14 mouse cellular contexts compared by ENCODE assay signal in the genomic region with DNA sequence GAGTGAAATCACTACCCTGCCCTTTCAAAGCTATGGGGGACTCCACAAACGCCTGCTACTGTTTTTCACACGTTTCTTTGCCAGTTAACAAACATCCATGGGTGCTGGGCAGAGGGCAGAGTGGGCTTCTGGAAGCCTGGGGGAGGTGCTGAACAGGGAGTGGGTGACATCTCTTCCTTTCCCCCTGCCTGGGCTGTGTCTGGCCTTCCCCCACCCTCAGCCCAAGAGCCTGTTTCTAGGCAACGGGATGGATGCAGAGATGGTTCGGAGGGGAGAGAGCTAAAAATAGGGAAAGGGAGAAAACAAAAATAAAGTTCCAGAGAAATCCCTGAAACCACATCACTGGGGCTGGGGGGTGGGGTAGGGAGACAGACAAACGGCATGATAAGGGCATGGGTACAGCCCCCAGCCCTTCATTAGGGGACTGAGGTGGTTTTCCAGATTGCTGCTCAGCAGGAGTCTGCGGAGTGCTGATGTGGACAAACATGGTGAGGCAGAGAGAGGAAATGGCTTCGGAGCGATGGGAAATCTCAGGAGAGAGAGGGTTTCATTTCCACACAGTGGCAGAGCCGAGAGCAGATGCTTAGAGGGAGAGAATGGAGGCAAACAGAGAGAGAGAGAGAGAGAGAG. TPM values are rescaled to one million over a fixed set of nuclear protein-coding genes. Genes with fewer than 3 reads are reported as not detected.
DNase-seq lines count a peak whose midpoint lies in the region; ATAC-seq lines count a peak whose summit lies in the region.
"Had no signal": no experiment of that assay in that cellular context is flagged by ENCODE, and none has a peak within 500 bp of the region (broad histone marks: within the 10 kb centered on the region; RNA-seq: fewer than 3 reads in every experiment).

No protein-coding gene starts in this region.

- H3K9me3 ChIP-seq in hindbrain, embryonic 13.5 days, result no peaks in the 10 kb centered on the region
- H3K9me3 ChIP-seq in hindbrain, embryonic 10.5 days, result no peaks in the 10 kb centered on the region
- H3K9me3 ChIP-seq in forebrain, embryonic 16.5 days (ENCODE audit: control insufficient read depth, low read length), result no peaks in the 10 kb centered on the region
- no peaks in the 10 kb centered on the region for H3K9me3 ChIP-seq in midbrain, embryonic 15.5 days
- H3K9me3 ChIP-seq: heart, embryonic 12.5 days had no signal

- peak overlapping the region; percentile 32 for H3K4me2 ChIP-seq in hindbrain, embryonic 13.5 days
- H3K4me2 ChIP-seq in forebrain, embryonic 16.5 days (ENCODE audit: low read length), result peak overlapping the region; percentile 41
- peak overlapping the region; percentile 19; the same call in 1 of the 2 replicates for H3K4me2 ChIP-seq in midbrain, embryonic 15.5 days
- H3K4me2 ChIP-seq: heart, embryonic 12.5 days had no signal

- ATAC-seq in hindbrain, embryonic 13.5 days (ENCODE audit: low FRiP score), result no peak
- ATAC-seq in forebrain, embryonic 16.5 days, result no peak
- no peak for ATAC-seq in midbrain, embryonic 15.5 days (replicated peaks)
- ATAC-seq: Patski had no signal

- 22% methylated on average over 9 of the region's 9 CpGs for WGBS in hindbrain, embryonic 13.5 days
- 34% methylated on average over 9 of the region's 9 CpGs for WGBS in hindbrain, embryonic 10.5 days
- WGBS in forebrain, embryonic 16.5 days, result 14% methylated on average over 9 of the region's 9 CpGs
- WGBS in midbrain, embryonic 15.5 days, result 11% methylated on average over 9 of the region's 9 CpGs

- peaks cover 72% of the 10 kb centered on the region for H3K4me1 ChIP-seq in hindbrain, embryonic 13.5 days (replicated peaks)
- peaks cover 42% of the 10 kb centered on the region for H3K4me1 ChIP-seq in hindbrain, embryonic 10.5 days (replicated peaks)
- peaks cover 70% of the 10 kb centered on the region for H3K4me1 ChIP-seq in forebrain, embryonic 16.5 days (replicated peaks; ENCODE audit: control insufficient read depth, insufficient read depth, low read length)
- H3K4me1 ChIP-seq in midbrain, embryonic 15.5 days, result peaks cover 68% of the 10 kb centered on the region

- no peak for DNase-seq in hindbrain, embryonic 10.5 days (ENCODE audit: low spot score)
- peak; percentile 59 to 70 for DNase-seq in cerebellum, postnatal 14 days
- DNase-seq in urinary bladder, adult 18-20 months (ENCODE audit: low spot score in 2 of 2), result no peak
- DNase-seq in kidney, adult 18-20 months, result no peak
- DNase-seq: adrenal gland, postnatal 10 days; kidney, postnatal 14 days; thymus, postnatal 4 days had no signal

- peak overlapping the region; percentile 74 for H3K27ac ChIP-seq in hindbrain, embryonic 13.5 days
- H3K27ac ChIP-seq in hindbrain, embryonic 10.5 days, result no peak overlapping the region; the same call in 1 of the 2 replicates
- peak overlapping the region; percentile 75 for H3K27ac ChIP-seq in forebrain, embryonic 16.5 days (ENCODE audit: low read length)
- H3K27ac ChIP-seq in midbrain, embryonic 15.5 days, result peak overlapping the region; percentile 59

- H3K36me3 ChIP-seq in hindbrain, embryonic 13.5 days, result no peaks in the 10 kb centered on the region
- H3K36me3 ChIP-seq in hindbrain, embryonic 10.5 days, result no peaks in the 10 kb centered on the region
- no peaks in the 10 kb centered on the region for H3K36me3 ChIP-seq in forebrain, embryonic 16.5 days (ENCODE audit: control insufficient read depth, insufficient read depth)
- H3K36me3 ChIP-seq in midbrain, embryonic 15.5 days (replicated peaks), result no peaks in the 10 kb centered on the region
- H3K36me3 ChIP-seq: heart, embryonic 12.5 days had no signal

- H3K9ac ChIP-seq in hindbrain, embryonic 13.5 days, result peak overlapping the region; percentile 49; the same call in 1 of the 2 replicates
- H3K9ac ChIP-seq in forebrain, embryonic 16.5 days (replicated peaks; ENCODE audit: low read depth, low read length), result no peak overlapping the region
- H3K9ac ChIP-seq in midbrain, embryonic 15.5 days, result no peak overlapping the region
- H3K9ac ChIP-seq: heart, embryonic 12.5 days had no signal

- peaks cover 23% of the 10 kb centered on the region for H3K27me3 ChIP-seq in hindbrain, embryonic 13.5 days
- peaks cover 85% of the 10 kb centered on the region for H3K27me3 ChIP-seq in hindbrain, embryonic 10.5 days (ENCODE audit: insufficient read depth, poor library complexity, severe bottlenecking)
- 0 out of 2 replicates have a peak, but pooled peaks cover 3% of the 10 kb centered on the region for H3K27me3 ChIP-seq in forebrain, embryonic 16.5 days (replicated peaks; ENCODE audit: control insufficient read depth, insufficient read depth, low read length)
- H3K27me3 ChIP-seq in midbrain, embryonic 15.5 days (replicated peaks), result peaks cover 11% of the 10 kb centered on the region; the same call in 1 of the 2 replicates

- no peak overlapping the region for H3K4me3 ChIP-seq in hindbrain, embryonic 13.5 days
- H3K4me3 ChIP-seq in hindbrain, embryonic 10.5 days, result no peak overlapping the region
- H3K4me3 ChIP-seq in forebrain, embryonic 16.5 days (replicated peaks; ENCODE audit: low read length), result no peak overlapping the region
- H3K4me3 ChIP-seq in midbrain, embryonic 15.5 days, result no peak overlapping the region; the same call in 1 of the 2 replicates
- H3K4me3 ChIP-seq: heart, embryonic 12.5 days had no signal

RNA-seq across cellular contexts. Expression of gene Gprin1, which starts 5.6 kb away (rescaled TPM):
- 6.5 and 6.9 TPM in 2 replicates for polyA plus RNA-seq in hindbrain, embryonic 13.5 days (2015; fragmentation: Nextera tagmentation; extraction: Ambion mirVana)
- polyA plus RNA-seq in hindbrain, embryonic 10.5 days (2016; fragmentation: Nextera tagmentation; extraction: Ambion mirVana), result 1.2 and 2.5 TPM in 2 replicates
- 6.2 and 7.1 TPM in 2 replicates for polyA plus RNA-seq in forebrain, embryonic 16.5 days (2015; fragmentation: Nextera tagmentation; extraction: Ambion mirVana)
- 26.0 and 32.7 TPM in 2 replicates for polyA plus RNA-seq in midbrain, embryonic 15.5 days (2015; fragmentation: Nextera tagmentation; extraction: Ambion mirVana)
- polyA plus RNA-seq: liver, adult 2 months had no signal

RNA-seq across cellular contexts. Expression of gene Sncb, which starts 11.1 kb away (rescaled TPM):
- 18.7 and 20.8 TPM in 2 replicates for polyA plus RNA-seq in hindbrain, embryonic 13.5 days (2015; fragmentation: Nextera tagmentation; extraction: Ambion mirVana)
- polyA plus RNA-seq in hindbrain, embryonic 10.5 days (2016; fragmentation: Nextera tagmentation; extraction: Ambion mirVana), result 2.3 and 2.4 TPM in 2 replicates
- polyA plus RNA-seq in forebrain, embryonic 16.5 days (2015; fragmentation: Nextera tagmentation; extraction: Ambion mirVana), result 27.1 and 37.0 TPM in 2 replicates
- polyA plus RNA-seq in midbrain, embryonic 15.5 days (2015; fragmentation: Nextera tagmentation; extraction: Ambion mirVana), result 56.0 and 56.4 TPM in 2 replicates
- polyA plus RNA-seq: liver, adult 2 months; lung, embryonic 16.5 days; Patski had no signal

RNA-seq across cellular contexts. Expression of gene Eif4e1b, which starts 28.5 kb away (rescaled TPM):
- not detected in 2 replicates for polyA plus RNA-seq in hindbrain, embryonic 13.5 days (2015; fragmentation: Nextera tagmentation; extraction: Ambion mirVana)
- polyA plus RNA-seq in hindbrain, embryonic 10.5 days (2016; fragmentation: Nextera tagmentation; extraction: Ambion mirVana), result not detected in 2 replicates
- not detected in 2 replicates for polyA plus RNA-seq in forebrain, embryonic 16.5 days (2015; fragmentation: Nextera tagmentation; extraction: Ambion mirVana)
- polyA plus RNA-seq in midbrain, embryonic 15.5 days (2015; fragmentation: Nextera tagmentation; extraction: Ambion mirVana), result not detected in 2 replicates
- polyA plus RNA-seq: heart, embryonic 12.5 days; liver, adult 2 months; lung, embryonic 16.5 days; Patski had no signal

RNA-seq across cellular contexts. Expression of gene Tspan17, which starts 33.9 kb away (rescaled TPM):
- 50.4 and 54.0 TPM in 2 replicates for polyA plus RNA-seq in hindbrain, embryonic 13.5 days (2015; fragmentation: Nextera tagmentation; extraction: Ambion mirVana)
- 12.3 and 26.5 TPM in 2 replicates for polyA plus RNA-seq in hindbrain, embryonic 10.5 days (2016; fragmentation: Nextera tagmentation; extraction: Ambion mirVana)
- polyA plus RNA-seq in forebrain, embryonic 16.5 days (2015; fragmentation: Nextera tagmentation; extraction: Ambion mirVana), result 18.6 and 29.7 TPM in 2 replicates
- 49.3 and 54.0 TPM in 2 replicates for polyA plus RNA-seq in midbrain, embryonic 15.5 days (2015; fragmentation: Nextera tagmentation; extraction: Ambion mirVana)

RNA-seq across cellular contexts. Expression of gene Cdhr2, which starts 54.1 kb away (rescaled TPM):
- 0.08 and 0.14 TPM in 2 replicates for polyA plus RNA-seq in hindbrain, embryonic 13.5 days (2015; fragmentation: Nextera tagmentation; extraction: Ambion mirVana)
- polyA plus RNA-seq in hindbrain, embryonic 10.5 days (2016; fragmentation: Nextera tagmentation; extraction: Ambion mirVana), result 0.07 and 0.15 TPM in 2 replicates
- 0.16 and 0.25 TPM in 2 replicates for polyA plus RNA-seq in forebrain, embryonic 16.5 days (2015; fragmentation: Nextera tagmentation; extraction: Ambion mirVana)
- 0.15 and 0.30 TPM in 2 replicates for polyA plus RNA-seq in midbrain, embryonic 15.5 days (2015; fragmentation: Nextera tagmentation; extraction: Ambion mirVana)
- polyA plus RNA-seq: lung, embryonic 16.5 days; Patski had no signal

Comparison
In these comparisons a context has a peak if more than half of its experiments do, and no peak if none do; other contexts are left out.
1. DNase-seq: peak in cerebellum, postnatal 14 days (2 of 2); none in hindbrain, embryonic 10.5 days (single experiment), urinary bladder, adult 18-20 months (0 of 2) and kidney, adult 18-20 months (single experiment).
2. Peak in every context shown above with its lines, with median percentiles within 50 percentile points of each other: H3K4me2 ChIP-seq.